Mouse (Mus musculus): Measurements from ENCODE around the gene Preb.
A peak's percentile ranks its signal among the peaks of the same experiment; 100 is the strongest.

Gene Preb

DNA sequence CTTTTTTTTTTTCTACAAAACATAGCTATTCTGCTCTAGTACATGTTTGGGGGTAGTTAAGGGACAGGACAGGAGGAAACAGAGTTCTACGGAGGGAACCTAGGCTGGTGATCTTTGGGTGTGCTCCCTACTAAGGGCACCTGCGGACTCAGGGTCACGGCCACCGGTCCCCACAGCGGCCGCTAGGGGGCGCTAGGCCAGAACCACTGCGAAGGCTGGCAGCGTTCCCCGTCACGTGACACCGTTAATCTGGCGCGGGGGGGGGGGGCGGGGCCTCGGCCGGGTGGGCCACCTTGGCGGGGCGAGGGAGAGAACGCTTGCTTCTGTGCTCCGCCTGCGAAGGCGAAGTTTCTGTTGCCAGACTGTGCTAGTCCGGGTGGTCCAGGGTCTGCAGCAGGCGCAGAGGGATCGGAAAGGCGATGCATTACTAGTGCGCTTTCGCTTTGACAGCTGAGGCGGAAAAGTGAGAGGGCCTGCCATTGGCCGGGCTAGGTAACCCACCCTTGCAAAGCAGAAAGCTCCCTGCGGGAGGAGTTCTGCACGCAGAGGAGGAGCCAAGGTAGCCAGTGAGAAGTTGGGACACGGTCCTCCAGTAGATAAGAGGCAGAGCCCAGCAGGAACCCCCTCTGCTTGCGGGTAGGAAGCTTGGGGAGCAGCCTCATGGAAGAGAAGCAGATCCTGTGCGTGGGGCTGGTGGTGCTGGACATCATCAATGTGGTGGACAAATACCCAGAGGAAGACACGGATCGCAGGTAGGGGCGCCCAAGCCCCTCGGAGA lies 38.7 kb downstream of the Preb start, which contains the start of gene Khk:
Khk (plus strand) TSS at position 176 of the 778 bp plus-strand sequence.
- DNase-seq (ENCODE audit: low spot score), result peak; percentile 88

DNA sequence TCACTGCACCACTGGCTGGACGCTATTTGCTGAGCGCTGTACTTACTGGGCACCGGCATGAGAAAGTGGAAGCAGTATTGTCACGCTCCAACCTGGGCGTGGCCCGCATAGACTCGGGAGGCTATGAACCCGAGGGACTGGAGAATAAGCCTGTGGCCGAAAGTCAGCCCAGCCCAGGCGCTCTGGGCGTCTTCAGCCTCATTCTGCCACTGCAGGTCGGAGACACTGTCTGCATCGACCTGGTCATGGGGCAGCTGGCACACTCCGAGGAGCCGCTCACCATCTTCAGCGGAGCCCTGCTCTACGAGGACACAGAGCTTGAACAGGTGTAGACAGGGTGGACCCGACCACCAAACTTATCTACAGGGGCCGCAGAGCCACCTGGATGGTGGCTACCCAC lies 39.5 kb downstream of the Preb start:
- no peak for DNase-seq (ENCODE audit: low spot score)

DNA sequence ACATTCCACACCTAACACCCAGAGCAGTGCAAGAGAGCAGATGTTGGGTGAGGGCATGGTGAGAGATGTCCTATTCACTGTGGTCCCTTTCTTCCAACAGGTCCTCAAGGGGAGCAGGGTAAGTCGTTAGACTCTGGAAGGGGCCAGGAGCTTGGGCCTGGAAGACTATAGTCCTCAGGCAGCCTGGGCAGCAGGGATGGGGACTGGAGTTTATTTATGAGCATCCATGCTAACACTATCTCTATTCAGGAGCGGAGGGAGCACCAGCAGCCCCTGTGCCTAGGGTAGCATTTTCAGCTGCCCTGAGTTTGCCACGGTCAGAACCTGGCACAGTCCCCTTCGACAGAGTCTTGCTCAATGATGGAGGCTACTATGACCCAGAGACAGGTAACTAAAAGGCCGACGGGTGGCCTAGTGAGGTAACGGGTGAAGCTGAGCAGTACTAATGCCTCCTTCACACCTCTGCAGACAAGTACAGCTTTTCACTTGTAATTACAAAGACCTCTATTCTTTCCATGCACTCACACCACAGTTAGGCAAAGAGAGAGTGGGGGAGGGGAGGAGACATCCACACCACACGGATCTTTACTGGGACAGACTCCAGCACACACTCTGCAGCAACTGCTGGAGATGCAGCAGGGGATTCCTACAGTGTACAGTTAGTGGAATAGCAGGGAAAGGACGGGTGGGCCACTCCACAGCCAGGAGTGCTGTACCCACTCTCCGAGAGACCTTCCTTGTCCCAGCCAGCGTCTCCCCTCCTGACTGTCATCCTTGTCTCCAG lies 40.1 kb downstream of the Preb start:
- no peak for DNase-seq (ENCODE audit: low spot score)

DNA sequence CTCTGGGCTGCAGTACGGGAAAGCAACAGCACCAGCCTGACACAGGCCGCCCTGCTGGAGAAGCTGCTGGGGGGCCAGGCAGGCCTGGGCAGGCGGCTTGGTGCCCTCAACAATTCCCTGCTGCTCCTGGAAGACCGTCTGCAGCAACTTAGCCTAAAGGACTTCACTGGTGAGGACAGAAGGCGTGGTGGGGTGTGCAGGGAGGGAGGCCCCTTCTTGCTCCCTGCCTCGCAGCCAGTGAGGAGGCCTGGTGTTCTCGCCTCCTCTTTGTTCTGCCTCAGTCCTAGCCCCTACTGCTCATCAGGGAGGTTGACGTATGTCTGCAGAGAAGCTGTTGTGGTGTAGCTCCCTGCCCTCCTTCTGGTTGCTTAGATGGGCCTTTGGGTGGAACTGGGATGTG lies 41.5 kb downstream of the Preb start:
- DNase-seq (ENCODE audit: low spot score), result no peak

DNA sequence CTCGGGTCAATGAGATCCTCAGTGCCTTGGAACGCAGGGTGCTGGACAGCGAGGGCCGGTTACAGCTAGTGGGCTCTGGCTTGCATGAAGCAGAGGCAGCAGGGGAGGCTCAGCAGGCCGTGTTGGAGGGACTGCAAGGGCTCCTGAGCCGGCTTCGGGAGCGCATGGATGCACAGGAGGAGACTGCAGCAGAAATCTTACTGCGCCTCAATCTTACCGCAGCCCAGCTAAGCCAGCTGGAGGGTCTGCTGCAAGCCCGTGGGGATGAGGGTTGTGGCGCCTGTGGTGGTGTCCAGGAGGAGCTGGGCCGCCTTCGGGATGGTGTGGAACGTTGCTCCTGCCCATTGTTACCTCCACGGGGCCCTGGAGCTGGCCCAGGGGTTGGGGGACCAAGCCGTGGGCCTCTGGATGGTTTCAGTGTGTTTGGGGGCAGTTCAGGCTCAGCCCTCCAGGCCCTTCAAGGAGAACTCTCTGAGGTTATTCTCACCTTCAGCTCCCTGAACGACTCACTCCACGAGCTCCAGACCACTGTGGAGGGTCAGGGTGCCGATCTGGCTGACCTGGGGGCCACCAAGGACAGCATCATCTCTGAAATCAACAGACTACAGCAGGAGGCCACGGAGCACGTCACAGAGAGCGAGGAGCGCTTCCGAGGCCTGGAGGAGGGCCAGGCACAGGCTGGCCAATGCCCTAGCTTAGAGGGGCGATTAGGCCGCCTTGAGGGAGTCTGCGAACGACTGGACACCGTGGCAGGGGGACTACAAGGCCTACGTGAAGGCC lies 42.1 kb downstream of the Preb start:
- DNase-seq (ENCODE audit: low spot score), result no peak

DNA sequence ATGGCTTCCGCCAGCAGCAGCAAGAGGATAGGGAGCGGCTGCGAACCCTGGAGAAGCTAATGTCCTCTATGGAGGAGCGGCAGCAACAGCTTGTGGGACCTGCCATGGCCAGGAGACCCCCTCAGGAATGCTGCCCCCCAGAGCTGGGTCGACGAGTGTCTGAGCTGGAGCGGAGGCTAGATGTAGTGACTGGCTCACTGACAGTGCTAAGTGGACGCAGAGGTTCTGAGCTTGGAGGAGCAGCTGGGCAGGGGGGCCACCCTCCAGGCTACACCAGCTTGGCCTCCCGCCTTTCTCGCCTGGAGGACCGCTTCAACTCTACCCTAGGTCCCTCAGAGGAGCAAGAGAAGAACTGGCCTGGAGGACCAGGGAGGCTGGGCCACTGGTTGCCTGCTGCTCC lies 42.8 kb downstream of the Preb start:
- DNase-seq (ENCODE audit: low spot score), result no peak

DNA sequence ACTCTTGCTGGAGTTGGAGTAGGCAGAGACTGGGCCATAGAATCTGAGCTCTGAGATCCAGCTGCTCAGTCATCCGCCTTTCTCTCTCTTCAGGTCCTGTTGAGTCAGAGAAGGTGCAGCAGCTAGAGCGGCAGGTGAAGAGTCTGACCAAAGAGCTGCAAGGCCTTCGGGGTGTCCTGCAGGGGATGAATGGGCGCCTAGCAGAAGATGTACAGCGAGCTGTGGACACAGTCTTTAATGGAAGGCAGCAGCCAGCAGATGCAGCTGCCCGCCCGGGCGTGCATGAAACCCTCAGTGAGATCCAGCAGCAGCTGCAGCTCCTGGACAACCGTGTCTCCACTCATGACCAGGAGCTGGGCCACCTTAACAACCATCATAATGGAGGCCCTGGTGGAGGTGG lies 43.3 kb downstream of the Preb start:
- no peak for DNase-seq (ENCODE audit: low spot score)

DNA sequence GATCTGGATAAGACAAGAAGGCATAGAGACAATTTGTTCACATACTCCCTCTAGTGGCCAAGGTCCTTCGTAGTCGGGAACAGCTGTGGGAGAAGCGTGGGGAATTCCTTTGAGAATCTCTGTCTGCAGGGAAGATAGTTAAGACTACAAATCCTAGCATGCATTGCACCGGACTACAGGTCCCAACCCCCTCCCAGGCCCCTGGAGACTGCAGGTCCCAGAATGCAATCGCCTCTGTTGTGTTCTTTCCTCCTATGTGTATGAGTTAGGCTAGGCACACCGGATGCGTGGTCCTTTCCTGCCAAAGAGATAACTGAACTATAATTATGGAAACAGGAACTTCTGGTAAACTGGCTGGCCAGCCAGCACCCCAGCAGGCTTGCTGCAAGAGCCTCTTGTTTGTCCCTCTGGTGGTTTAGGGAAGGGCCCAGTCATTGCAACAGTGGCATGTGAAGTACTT lies 44.2 kb downstream of the Preb start:
- DNase-seq (ENCODE audit: low spot score), result peak; percentile 81

DNA sequence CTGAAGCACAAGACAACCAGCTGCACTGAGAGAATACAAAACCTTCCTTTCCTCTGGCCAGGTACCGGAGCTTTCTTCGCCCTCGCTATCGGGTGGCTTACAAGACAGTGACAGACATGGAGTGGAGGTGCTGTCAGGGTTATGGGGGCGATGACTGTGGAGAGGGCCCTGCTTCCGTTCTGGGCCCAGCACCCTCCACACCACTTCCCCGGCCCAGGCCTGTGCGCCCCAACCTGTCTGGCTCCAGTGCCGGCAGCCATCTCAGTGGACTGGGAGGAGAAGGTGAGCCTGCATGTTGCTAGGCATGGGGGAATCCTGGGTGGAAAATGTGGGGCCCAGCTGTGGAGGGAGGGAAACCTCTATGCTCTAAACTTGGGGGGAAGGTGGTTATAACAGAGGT lies 44.7 kb downstream of the Preb start:
- no peak for DNase-seq (ENCODE audit: low spot score)

DNA sequence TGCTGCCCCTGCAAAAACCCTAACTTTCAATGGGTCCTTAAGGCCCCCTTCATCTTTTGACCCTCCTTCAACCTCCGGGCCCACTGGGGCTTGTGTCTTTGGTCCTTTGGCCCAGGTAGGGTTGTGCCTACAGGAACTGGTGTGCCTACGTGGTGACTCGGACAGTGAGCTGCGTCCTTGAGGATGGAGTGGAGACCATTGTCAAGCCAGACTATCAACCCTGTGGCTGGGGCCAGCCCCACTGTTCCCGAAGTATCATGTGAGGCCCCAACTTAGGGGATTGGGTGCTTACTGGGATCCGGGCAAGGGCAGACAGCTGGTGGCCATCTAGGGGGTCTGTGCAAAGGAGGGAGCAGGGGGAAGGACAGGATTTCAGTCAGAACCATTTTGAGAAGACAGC lies 45.3 kb downstream of the Preb start:
- no peak for DNase-seq (ENCODE audit: low spot score)

DNA sequence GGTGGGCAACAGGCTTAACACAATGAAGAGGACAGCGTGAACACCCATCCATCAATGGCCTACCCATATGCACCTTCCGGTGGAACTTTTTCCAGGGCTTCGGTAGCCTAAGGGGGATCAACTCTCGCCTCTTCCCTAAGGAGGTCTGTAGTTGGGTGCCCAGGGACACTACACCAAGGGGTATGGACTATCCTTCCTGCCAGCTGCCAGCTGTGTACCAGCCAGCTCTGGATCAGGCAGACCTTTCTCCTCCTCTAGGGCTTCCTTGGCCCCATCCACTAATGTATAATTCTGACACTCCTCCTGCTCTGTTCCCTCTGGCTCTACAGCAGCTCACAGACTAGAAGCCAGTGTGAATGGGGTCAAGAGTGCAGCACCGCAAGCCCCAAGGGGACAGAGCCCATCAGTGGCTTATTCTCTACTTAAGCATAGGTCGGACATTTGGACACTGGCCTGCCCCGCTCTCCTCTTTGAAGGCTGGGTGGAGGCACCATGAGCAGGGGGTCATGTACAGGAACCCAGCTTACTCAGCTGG lies 46.0 kb downstream of the Preb start:
- DNase-seq (ENCODE audit: low spot score), result no peak

DNA sequence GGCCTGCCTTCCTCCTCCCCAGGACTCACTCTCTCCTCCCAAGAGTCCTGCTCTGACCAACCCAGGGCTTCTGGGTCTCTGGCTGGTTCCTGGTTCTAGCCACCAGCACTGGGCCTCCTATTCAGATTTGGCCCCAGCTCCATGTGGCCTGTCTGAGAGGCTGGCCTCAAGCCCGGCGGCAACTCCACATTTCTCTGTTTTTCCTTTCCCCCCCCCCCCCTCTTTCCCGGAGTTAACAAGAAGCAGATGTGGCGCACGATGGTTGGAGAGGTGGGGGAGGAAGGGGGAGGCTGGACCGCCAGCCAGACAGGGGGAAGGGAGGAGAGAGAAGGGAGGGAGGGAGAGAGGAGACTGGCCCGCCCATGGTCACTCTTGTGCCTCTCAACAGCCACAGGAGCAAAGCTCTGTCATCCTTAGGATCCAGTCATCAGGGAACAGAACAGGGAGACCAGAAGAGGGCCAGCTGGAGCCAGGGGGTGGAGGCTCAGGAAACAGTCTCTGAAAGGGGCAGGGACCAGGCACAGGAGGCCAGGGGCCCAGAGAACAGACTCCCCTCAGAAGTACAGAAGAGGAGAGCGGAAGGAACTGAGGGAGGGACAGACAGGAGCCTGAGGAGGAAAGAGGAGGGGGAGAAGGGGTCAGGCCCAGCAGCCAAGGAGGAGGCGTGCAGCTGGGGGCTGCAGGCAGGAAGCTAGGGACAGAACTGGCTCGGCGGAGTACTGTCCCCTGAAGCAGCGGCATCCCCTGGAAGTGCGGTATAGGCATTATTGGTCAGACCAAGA lies 46.9 kb downstream of the Preb start, which contains the start of gene Emilin1:
Emilin1 (plus strand) TSS at position 343 of the 782 bp plus-strand sequence.
- peak; percentile 52 for DNase-seq (ENCODE audit: low spot score)

DNA sequence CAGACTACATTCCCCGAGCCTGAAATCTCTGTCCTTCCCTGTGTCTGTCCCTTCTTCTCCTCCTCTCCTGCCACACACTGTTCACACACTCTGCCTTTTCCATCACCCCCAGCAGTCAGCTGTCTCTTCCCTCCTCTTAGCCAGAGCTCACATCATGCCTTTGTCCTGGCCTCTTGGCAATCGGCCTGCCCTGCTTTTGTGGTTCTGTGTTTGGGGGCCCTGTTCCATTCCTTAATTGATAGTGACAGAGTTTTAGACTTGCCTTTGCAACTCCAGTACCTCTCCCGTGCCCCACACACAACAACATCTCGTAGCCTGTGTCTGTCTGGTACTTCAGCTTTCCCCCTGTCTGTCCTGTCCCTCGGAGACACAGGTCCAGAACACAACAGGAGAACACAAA lies 48.0 kb downstream of the Preb start:
- DNase-seq (ENCODE audit: low spot score), result no peak

DNA sequence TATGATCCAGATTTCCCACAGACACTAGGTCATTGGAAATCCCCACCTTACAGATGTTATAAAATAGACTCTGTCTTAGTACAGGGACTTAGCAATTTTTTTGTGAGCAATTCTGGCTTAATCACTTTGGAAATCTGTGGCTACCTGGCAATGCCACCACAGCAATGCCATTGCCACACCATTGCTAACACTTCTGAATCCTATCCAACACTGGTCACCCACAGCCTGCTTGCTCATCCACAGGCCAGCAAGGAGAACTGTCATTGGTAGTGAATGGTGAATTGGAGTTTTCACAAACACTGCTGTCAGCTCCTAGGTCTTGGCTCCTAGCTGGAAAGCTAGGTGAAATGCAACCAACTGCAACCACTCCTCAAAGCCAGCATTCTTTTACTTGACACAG lies 49.7 kb downstream of the Preb start:
- no peak for DNase-seq (ENCODE audit: low spot score)

DNA sequence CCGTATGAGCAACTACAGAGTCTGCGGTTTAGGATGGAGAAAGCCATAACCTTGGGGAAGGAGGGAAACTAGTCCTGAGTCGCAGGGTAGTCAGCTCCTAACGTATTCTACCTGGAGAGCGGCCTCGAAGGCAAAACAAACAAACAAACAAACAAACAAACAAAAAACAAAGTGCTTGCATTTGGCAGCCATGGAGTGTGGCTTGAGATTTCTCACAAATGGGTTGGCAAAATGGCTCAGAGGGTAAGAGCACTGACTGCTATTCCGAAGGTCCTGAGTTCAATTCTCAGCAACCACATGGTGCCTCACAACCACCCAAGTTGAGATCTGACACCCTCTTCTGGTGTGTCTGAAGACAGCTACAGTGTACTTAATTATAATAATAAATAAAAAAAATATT lies 50.3 kb downstream of the Preb start:
- DNase-seq (ENCODE audit: low spot score), result no peak

DNA sequence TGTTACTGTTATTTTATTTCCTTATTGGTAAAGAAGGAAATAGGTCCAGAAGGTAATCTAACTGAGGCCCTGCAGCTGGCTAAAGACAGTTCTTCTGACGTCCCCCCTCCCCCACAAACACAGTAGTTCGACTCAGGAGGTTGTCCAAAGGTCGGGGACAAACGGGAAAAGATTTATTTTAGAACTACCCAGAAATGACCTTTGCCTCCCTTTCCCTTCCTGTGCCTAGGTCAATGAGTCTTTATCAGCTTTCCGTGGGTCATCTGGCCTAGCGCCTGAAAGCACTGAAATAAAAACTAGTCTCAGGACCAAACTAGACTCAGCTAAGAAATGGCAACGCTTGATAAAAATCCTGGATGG lies 50.9 kb downstream of the Preb start:
- DNase-seq (ENCODE audit: low spot score), result no peak

DNA sequence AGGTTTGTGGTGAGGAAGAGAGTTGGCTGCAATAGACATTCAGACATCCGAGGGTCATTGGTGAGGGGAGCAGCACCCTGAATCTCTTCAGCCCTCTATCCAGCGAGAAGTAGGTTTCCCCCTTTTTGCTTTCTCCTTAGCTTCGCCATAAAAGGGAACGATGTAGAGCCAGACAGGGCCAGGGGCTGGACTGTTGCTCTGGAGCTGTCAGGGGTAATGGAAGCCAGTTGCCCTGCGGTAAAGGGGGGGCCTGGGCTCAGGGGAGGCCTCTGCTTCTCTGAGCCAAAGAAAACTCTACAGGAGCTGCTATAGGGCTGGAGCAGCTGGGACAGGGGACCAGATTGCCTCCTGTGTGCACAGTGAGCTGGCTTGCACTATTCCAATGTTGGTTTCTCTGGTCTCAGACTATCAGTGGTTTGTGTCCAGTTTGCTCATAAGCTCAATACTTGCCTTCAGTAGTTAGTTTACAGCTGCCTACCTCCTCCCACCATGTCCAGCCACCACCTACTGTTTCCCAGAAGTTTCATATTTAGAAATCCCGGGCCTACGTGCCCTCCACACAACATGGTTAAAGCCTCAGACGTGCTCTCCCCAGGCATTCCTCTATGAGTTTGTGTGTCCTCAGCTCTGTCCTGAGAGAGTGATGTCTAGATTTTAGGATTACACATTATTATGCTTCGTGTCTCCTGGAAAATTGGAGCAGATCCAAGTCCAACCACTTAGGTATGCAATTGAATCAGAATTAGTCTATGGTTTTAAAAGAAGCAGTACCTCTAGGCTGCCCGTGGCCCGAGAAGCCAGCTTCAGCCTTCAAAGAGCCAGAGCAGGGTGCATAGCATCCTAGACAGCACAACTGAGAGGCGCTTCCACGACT lies 51.5 kb downstream of the Preb start:
- DNase-seq (ENCODE audit: low spot score), result no peak

DNA sequence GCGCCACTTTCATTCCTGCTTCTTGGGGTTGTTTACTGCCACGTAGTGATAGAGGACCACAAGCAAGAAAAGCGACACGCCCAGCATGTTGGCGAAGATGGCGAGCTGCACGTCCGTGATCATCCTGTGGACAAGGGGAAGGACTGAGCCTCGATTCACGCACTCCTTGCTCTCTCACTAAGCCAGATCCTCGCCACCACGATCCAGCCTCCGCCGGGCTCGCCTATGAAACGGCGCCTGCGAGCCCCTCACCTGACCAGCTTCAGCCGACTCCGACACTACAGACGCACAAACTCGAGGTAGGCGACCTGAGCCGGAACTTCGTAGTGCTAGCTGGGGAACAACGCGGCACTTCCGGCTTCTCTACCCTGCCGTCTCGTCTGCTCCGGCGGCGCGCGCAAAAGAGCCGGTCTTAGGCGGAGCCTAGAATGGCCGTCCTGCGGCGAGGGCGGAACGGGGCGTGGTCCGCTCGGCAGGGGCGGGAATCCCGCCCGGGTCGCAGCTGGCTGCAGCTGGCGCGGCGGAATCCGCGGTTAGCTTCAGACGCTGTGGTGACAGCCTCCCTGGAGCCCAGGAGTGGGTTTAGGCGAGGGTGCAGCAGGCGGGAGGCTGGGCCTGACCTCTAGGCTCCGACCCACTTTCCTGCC lies 52.6 kb downstream of the Preb start, which contains the start of gene Ost4:
Ost4 (minus strand) TSS at position 376 of the 647 bp plus-strand sequence.
- DNase-seq (ENCODE audit: low spot score), result peak; percentile 98

DNA sequence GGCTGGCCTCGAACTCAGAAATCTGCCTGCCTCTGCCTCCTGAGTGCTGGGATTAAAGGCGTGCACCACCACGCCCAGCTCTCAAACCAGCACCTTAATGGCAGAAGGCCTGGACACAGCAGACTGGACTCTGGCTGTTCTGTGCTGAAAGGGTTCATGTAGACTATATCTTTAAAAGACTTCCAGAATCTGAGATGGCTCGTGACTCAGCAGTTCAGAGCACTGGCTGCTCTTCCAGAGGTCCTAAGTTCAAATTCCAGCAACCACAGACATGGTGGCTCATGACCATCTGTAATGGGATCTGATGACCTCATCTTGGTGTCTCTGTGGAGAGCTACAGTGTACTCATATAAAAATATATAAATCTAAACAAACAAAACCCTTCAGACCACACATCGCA lies 58.3 kb downstream of the Preb start:
- DNase-seq (ENCODE audit: low spot score), result no peak

All from ovary, postnatal 36 days (tissue).